Mouse (Mus musculus) T-helper 1 cell (primary cell): ENCODE results near the gene Parp6.

ENCODE experiments used
- in situ Hi-C: fragments of 300-600 bp; cut with MboI, MseI; formaldehyde crosslinking; loops from one replicate; pipeline ENCODE4 v1.15.1; 2025; ENCODE audit warnings: high pct_unique_total_duplicates

Parp6 gene

GRCm38 (mm10) chr9:59655958-59656634, 39.0 kb downstream of the Parp6 start, which contains the start of gene Pkm:
TSS of gene Pkm (plus strand) at chr9:59656368.
- in situ Hi-C loops, result no loop called here

GRCm38 (mm10) chr9:59656635-59657617, 39.8 kb downstream of the Parp6 start:
- in situ Hi-C loops, result no loop called here

- in situ Hi-C loops, result no loop called here
Measured at GRCm38 (mm10) chr9:59658146-59658545, 41.1 kb downstream of the Parp6 start.

- in situ Hi-C loops, result no loop called here
Measured at GRCm38 (mm10) chr9:59659036-59660026, 42.2 kb downstream of the Parp6 start.

- in situ Hi-C loops, result no loop called here
Measured at GRCm38 (mm10) chr9:59660421-59660820, 43.3 kb downstream of the Parp6 start.

GRCm38 (mm10) chr9:59661298-59661975, 44.4 kb downstream of the Parp6 start:
- in situ Hi-C loops, result no loop called here

GRCm38 (mm10) chr9:59663226-59663625, 46.1 kb downstream of the Parp6 start:
- in situ Hi-C loops, result no loop called here

GRCm38 (mm10) chr9:59663957-59664356, 46.9 kb downstream of the Parp6 start:
- in situ Hi-C loops, result no loop called here

- in situ Hi-C loops, result no loop called here
Measured at GRCm38 (mm10) chr9:59664664-59665256, 47.7 kb downstream of the Parp6 start.

GRCm38 (mm10) chr9:59666016-59666415, 48.9 kb downstream of the Parp6 start:
- in situ Hi-C loops, result no loop called here

- in situ Hi-C loops, result no loop called here
Measured at GRCm38 (mm10) chr9:59666813-59667212, 49.7 kb downstream of the Parp6 start.

GRCm38 (mm10) chr9:59667250-59667649, 50.2 kb downstream of the Parp6 start:
- in situ Hi-C loops, result no loop called here

- in situ Hi-C loops, result no loop called here
Measured at GRCm38 (mm10) chr9:59667904-59668303, 50.8 kb downstream of the Parp6 start.

GRCm38 (mm10) chr9:59668473-59668872, 51.4 kb downstream of the Parp6 start:
- in situ Hi-C loops, result no loop called here

GRCm38 (mm10) chr9:59669172-59669571, 52.1 kb downstream of the Parp6 start:
- in situ Hi-C loops, result no loop called here

- in situ Hi-C loops, result no loop called here
Measured at GRCm38 (mm10) chr9:59672195-59672894, 55.3 kb downstream of the Parp6 start.

- in situ Hi-C loops, result no loop called here
Measured at GRCm38 (mm10) chr9:59673427-59673826, 56.3 kb downstream of the Parp6 start.

- in situ Hi-C loops, result no loop called here
Measured at GRCm38 (mm10) chr9:59675598-59675997, 58.5 kb downstream of the Parp6 start.

GRCm38 (mm10) chr9:59678313-59678712, 61.2 kb downstream of the Parp6 start:
- in situ Hi-C loops, result no loop called here
